Mouse (Mus musculus): Measurements from ENCODE around the gene Atp8b5. TPM values are rescaled to one million over a fixed set of nuclear protein-coding genes. Genes with fewer than 3 reads are reported as not detected.

Atp8b5 gene
- polyA plus RNA-seq, 2 experiments, result 0.06 TPM; not detected in 1

DNA sequence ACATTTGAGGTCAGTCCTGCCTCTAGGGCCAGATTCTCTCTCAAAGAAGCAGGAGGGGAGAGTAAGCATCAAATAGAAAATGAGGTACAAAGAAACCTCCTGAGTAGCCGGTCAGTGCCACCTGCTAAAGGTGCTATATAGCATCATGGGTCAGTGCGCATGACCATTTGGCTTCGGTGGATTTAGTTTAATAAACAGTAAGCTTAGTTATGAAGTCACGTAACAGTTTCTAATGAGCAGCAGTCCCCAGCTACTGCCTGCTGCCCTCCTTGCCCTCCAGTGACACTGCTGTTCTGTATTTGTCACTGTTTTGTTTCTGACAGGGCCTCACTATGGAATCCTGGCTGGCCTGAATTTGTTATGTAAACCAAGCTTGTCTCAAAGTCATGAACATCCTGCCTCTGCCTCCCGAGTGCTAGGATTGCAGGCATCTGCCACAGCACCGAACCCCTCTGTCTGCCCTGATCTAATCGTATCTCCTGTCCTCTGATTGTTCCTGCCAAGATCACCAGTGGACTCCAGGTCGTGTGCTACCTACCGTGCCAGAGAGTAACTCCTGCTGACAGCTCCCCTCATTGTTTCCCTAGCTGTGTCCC lies 123.0 kb downstream of the Atp8b5 start:
- Histone ChIP-seq H3K9me3 (ENCODE audit: control insufficient read depth, low read length) (no peaks in the 10 kb centered on the region), H3K27ac (no peak overlapping the region), H3K4me2 (ENCODE audit: low read depth) (no peak overlapping the region), H3K4me1 (replicated peaks; ENCODE audit: control insufficient read depth in 2 of 2, insufficient read depth in 2 of 2, low read length in 1 of 2) (peaks cover 0 to 6% of the 10 kb centered on the region in 2 experiments; a peak in 2 of 4 replicates), H3K9ac (replicated peaks) (no peak overlapping the region), H3K36me3 (replicated peaks; ENCODE audit: control insufficient read depth, insufficient read depth, low read depth) (no peaks in the 10 kb centered on the region), H3K4me3 (ENCODE audit: insufficient read depth in 1 of 2, low read depth in 2 of 2, low read length in 2 of 2) (no peak overlapping the region), H3K27me3 (ENCODE audit: control insufficient read depth, insufficient read depth, low read length) (no peaks in the 10 kb centered on the region)
- 63% methylated on average over 9 of the region's 9 CpGs for WGBS (ENCODE audit: insufficient replicate concordance)
- no peak for TF ChIP-seq CTCF (IDR thresholded peaks at IDR 0.05; ENCODE audit: low read depth)
- no peak for TF ChIP-seq EP300 (IDR thresholded peaks at IDR 0.05; ENCODE audit: low read depth)
- DNase-seq (ENCODE audit: low read depth in 3 of 3, low spot score in 3 of 3) (no peak), ATAC-seq (ENCODE audit: insufficient read depth) (no peak)

DNA sequence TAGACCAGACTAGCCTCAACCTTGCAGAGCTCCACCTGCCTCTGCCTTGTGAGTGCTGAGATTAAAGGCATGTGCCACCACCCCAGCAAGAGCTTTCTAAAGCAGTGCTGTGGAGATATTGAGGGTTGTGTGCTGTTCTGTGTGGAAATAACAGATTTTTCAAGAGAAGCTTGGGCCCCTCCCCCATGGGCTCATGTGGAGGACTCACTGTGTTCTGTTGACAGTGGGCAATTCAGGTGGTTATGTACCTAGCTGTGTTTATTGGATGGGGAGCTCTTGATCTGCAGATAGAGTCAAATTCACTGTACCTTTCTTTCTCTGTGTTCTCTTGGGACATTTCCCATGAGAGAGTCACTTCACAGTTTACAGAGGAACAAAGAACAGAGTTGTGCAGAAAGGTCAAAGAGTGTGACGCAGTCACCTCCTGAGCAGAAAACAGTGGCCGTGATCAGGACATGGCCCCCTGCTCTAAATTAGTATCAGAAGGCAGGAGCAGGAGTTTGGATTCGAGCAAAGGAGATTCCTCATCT lies 124.6 kb downstream of the Atp8b5 start:
- no peak for TF ChIP-seq CTCF (IDR thresholded peaks at IDR 0.05; ENCODE audit: low read depth)
- TF ChIP-seq EP300 (IDR thresholded peaks at IDR 0.05; ENCODE audit: low read depth), result no peak
- no peak overlapping the region for H3K4me3 ChIP-seq (ENCODE audit: insufficient read depth in 1 of 2, low read depth in 2 of 2, low read length in 2 of 2)
- no peaks in the 10 kb centered on the region for H3K9me3 ChIP-seq (ENCODE audit: control insufficient read depth, low read length)
- DNase-seq (ENCODE audit: low read depth in 3 of 3, low spot score in 3 of 3), result no peak
- H3K4me2 ChIP-seq (ENCODE audit: low read depth), result no peak overlapping the region
- no peak overlapping the region for H3K27ac ChIP-seq
- peaks cover 0 to 8% of the 10 kb centered on the region in 2 experiments; a peak in 2 of 4 replicates for H3K4me1 ChIP-seq (replicated peaks; ENCODE audit: control insufficient read depth in 2 of 2, insufficient read depth in 2 of 2, low read length in 1 of 2)
- H3K9ac ChIP-seq (replicated peaks), result no peak overlapping the region
- H3K27me3 ChIP-seq (ENCODE audit: control insufficient read depth, insufficient read depth, low read length), result no peaks in the 10 kb centered on the region
- no peak for ATAC-seq (ENCODE audit: insufficient read depth)
- H3K36me3 ChIP-seq (replicated peaks; ENCODE audit: control insufficient read depth, insufficient read depth, low read depth), result no peaks in the 10 kb centered on the region
- 58% methylated on average over 3 of the region's 3 CpGs for WGBS (ENCODE audit: insufficient replicate concordance)

DNA sequence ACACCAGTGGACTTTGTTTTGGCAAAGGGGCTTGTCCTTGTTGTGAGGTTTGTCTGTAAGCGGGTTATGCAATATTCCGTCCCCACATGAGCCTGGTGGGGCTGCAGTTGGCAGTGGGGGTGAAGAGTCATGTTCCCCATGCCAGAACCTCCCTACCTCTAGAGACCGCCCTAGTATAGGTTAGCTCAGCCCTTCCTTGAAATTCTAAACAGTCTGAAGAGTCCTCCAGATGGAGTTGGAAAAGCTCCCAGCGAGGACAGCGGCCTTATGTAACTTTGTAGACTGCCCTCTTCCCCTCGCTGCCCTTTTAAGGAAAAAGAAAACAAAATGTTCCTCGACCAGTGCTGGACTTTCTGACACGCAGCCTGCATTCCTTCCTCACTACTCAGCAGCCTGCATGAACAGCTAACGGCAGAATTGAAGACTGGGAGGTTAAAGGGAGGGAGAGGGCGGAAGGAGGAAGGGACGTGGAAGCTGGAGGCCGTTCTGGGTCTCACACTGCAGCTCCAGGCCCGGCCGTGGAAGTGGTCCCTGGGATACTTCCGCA lies 127.5 kb downstream of the Atp8b5 start:
- Histone ChIP-seq H3K27me3 (ENCODE audit: control insufficient read depth, insufficient read depth, low read length) (no peaks in the 10 kb centered on the region), H3K4me3 (ENCODE audit: insufficient read depth in 1 of 2, low read depth in 2 of 2, low read length in 2 of 2) (no peak overlapping the region), H3K9me3 (ENCODE audit: control insufficient read depth, low read length) (no peaks in the 10 kb centered on the region), H3K27ac (no peak overlapping the region), H3K4me2 (ENCODE audit: low read depth) (no peak overlapping the region), H3K36me3 (replicated peaks; ENCODE audit: control insufficient read depth, insufficient read depth, low read depth) (no peaks in the 10 kb centered on the region), H3K4me1 (replicated peaks; ENCODE audit: control insufficient read depth in 2 of 2, insufficient read depth in 2 of 2, low read length in 1 of 2) (peaks cover 0 to 8% of the 10 kb centered on the region in 2 experiments; a peak in 2 of 4 replicates), H3K9ac (replicated peaks) (no peak overlapping the region)
- 44% methylated on average over 15 of the region's 15 CpGs for WGBS (ENCODE audit: insufficient replicate concordance)
- ATAC-seq (ENCODE audit: insufficient read depth), result no peak
- no peak for TF ChIP-seq CTCF (IDR thresholded peaks at IDR 0.05; ENCODE audit: low read depth)
- TF ChIP-seq EP300 (IDR thresholded peaks at IDR 0.05; ENCODE audit: low read depth), result no peak
- no peak for DNase-seq (ENCODE audit: low read depth in 3 of 3, low spot score in 3 of 3)

DNA sequence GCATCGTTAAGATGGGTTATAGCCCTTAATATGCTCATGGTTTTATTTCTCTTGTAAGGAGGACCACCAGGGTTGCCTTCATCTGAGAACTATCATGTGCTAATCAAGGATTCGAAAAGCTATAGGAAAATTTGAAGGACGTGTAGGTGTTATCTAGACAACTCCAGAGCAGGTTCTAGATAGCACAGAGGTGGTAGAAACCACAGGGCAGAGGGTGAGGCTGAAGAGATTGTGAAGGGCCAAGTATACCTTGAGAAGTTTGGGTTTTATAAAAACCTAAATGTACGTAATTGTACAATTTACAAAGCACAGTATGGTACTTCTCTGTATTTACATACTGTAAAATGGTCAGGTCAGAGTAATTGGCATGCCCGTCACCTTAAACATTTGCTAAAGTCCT lies 128.2 kb downstream of the Atp8b5 start:
- H3K4me3 ChIP-seq (ENCODE audit: insufficient read depth in 1 of 2, low read depth in 2 of 2, low read length in 2 of 2), result no peak overlapping the region
- no peak overlapping the region for H3K4me2 ChIP-seq (ENCODE audit: low read depth)
- no peaks in the 10 kb centered on the region for H3K9me3 ChIP-seq (ENCODE audit: control insufficient read depth, low read length)
- H3K4me1 ChIP-seq (replicated peaks; ENCODE audit: control insufficient read depth in 2 of 2, insufficient read depth in 2 of 2, low read length in 1 of 2), result peaks cover 0 to 6% of the 10 kb centered on the region in 2 experiments; a peak in 1 of 4 replicates
- no peak for TF ChIP-seq CTCF (IDR thresholded peaks at IDR 0.05; ENCODE audit: low read depth)
- no peak for TF ChIP-seq EP300 (IDR thresholded peaks at IDR 0.05; ENCODE audit: low read depth)
- no peaks in the 10 kb centered on the region for H3K27me3 ChIP-seq (ENCODE audit: control insufficient read depth, insufficient read depth, low read length)
- ATAC-seq (ENCODE audit: insufficient read depth) (no peak), DNase-seq (ENCODE audit: low read depth in 3 of 3, low spot score in 3 of 3) (no peak)
- H3K9ac ChIP-seq (replicated peaks), result no peak overlapping the region
- H3K27ac ChIP-seq, result no peak overlapping the region
- H3K36me3 ChIP-seq (replicated peaks; ENCODE audit: control insufficient read depth, insufficient read depth, low read depth), result no peaks in the 10 kb centered on the region
- 47% methylated on average over 5 of the region's 5 CpGs for WGBS (ENCODE audit: insufficient replicate concordance)

DNA sequence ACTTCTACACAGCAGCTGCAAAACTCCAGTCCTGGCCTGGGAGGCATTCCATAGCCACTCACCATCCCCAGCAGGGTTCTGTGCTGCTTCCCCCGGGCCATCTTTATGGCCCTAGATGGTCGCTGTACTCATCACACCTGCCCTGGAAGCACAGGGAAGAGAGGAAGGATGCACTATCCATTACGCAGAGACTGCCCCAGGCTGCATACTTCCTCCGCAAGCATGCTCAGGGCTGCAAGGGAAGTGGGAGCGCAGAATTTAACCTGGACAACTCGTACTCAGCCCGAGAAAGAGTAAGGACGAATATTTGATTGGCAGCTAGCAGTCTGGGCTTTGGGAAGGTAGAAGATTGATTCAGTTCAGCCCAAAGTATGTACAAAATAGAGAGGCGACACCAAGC lies 128.9 kb downstream of the Atp8b5 start:
- H3K4me2 ChIP-seq (ENCODE audit: low read depth), result no peak overlapping the region
- no peak for TF ChIP-seq CTCF (IDR thresholded peaks at IDR 0.05; ENCODE audit: low read depth)
- no peak for TF ChIP-seq EP300 (IDR thresholded peaks at IDR 0.05; ENCODE audit: low read depth)
- H3K27me3 ChIP-seq (ENCODE audit: control insufficient read depth, insufficient read depth, low read length), result no peaks in the 10 kb centered on the region
- H3K27ac ChIP-seq, result no peak overlapping the region
- DNase-seq (ENCODE audit: low read depth in 3 of 3, low spot score in 3 of 3), result no peak
- no peak overlapping the region for H3K4me3 ChIP-seq (ENCODE audit: insufficient read depth in 1 of 2, low read depth in 2 of 2, low read length in 2 of 2)
- no peaks in the 10 kb centered on the region for H3K36me3 ChIP-seq (replicated peaks; ENCODE audit: control insufficient read depth, insufficient read depth, low read depth)
- H3K9ac ChIP-seq (replicated peaks), result no peak overlapping the region
- ATAC-seq (ENCODE audit: insufficient read depth), result no peak
- no peaks in the 10 kb centered on the region for H3K9me3 ChIP-seq (ENCODE audit: control insufficient read depth, low read length)
- H3K4me1 ChIP-seq (replicated peaks; ENCODE audit: control insufficient read depth in 2 of 2, insufficient read depth in 2 of 2, low read length in 1 of 2), result peaks cover 0 to 6% of the 10 kb centered on the region in 2 experiments; a peak in 1 of 4 replicates
- 53% methylated on average over 9 of the region's 9 CpGs for WGBS (ENCODE audit: insufficient replicate concordance)

Data from liver, embryonic 14.5 days (tissue).